Mouse (Mus musculus) stomach, embryonic 14.5 days (tissue): Measurements from ENCODE around the gene Braf. TPM values are rescaled to one million over a fixed set of nuclear protein-coding genes. Genes with fewer than 3 reads are reported as not detected.

Source experiments
- ATAC-seq: fragments of 200-750 bp; cut with Nextera tagmentation; 2 replicates; pipeline ENCODE4 v1.8.0; 2017; ENCODE audit warnings: low read depth, moderate TSS enrichment; ENCODE audit not compliant: insufficient number of reproducible peaks, insufficient read depth, low FRiP score
- H3K27ac ChIP-seq: fragments of 300-500 bp; sonication (generic); 2 replicates; pipeline ENCODE4 v1.5.1; 2014; ENCODE audit warnings: mild to moderate bottlenecking, low read length, moderate library complexity, mixed read lengths
- H3K27me3 ChIP-seq: fragments of 300-500 bp; sonication (generic); 2 replicates; pipeline ENCODE4 v1.6.1; 2014; ENCODE audit warnings: low read length, control low read depth, mixed read lengths; ENCODE audit not compliant: control insufficient read depth, insufficient read depth
- H3K36me3 ChIP-seq: fragments of 300-500 bp; sonication (generic); 2 replicates; pipeline ENCODE4 v1.6.1; 2014; ENCODE audit warnings: mild to moderate bottlenecking, control low read depth, low read length, moderate library complexity, mixed read lengths; ENCODE audit not compliant: control insufficient read depth, insufficient read depth
- H3K4me1 ChIP-seq: fragments of 300-500 bp; sonication (generic); 2 replicates; pipeline ENCODE4 v1.6.1; 2014; ENCODE audit warnings: low read length, control low read depth, mixed read lengths; ENCODE audit not compliant: control insufficient read depth, insufficient read depth
- H3K4me2 ChIP-seq: fragments of 300-500 bp; sonication (generic); replicated peaks from 2 replicates; pipeline ENCODE4 v1.6.1; 2014; ENCODE audit warnings: low read depth, low read length, control low read depth
- H3K4me3 ChIP-seq: fragments of 300-500 bp; sonication (generic); 2 replicates; pipeline ENCODE4 v1.5.1; 2014; ENCODE audit warnings: low read depth, low read length, control low read depth
- H3K9ac ChIP-seq: fragments of 300-500 bp; sonication (generic); replicated peaks from 2 replicates; pipeline ENCODE4 v1.6.1; 2014; ENCODE audit warnings: low read depth, mild to moderate bottlenecking, control low read depth, low read length, moderate library complexity, mixed read lengths
- H3K9me3 ChIP-seq: fragments of 300-500 bp; sonication (generic); 2 replicates; pipeline ENCODE4 v1.6.1; 2016; ENCODE audit warnings: low read depth, low read length, control low read depth; ENCODE audit not compliant: control insufficient read depth
- WGBS: fragments of 180-500 bp; shearing (Covaris S2); extraction: QIAGEN DNeasy Blood & Tissue Kit; methylation state at CpG from one replicate; pipeline ENCODE4 v1.1.7; 2014; 5-methylcytosine and 5-hydroxymethylcytosine counted together
- polyA plus RNA-seq: library from polyadenylated mRNA; unstranded; fragments of >200 nt; fragmentation: Nextera tagmentation; extraction: Ambion mirVana; gene quantifications from 2 replicates; pipeline ENCODE4 v1.2.1, GENCODE M21; 2014

Braf gene
- polyA plus RNA-seq, 1 experiment from 2014 or later = 19.8 TPM

DNA sequence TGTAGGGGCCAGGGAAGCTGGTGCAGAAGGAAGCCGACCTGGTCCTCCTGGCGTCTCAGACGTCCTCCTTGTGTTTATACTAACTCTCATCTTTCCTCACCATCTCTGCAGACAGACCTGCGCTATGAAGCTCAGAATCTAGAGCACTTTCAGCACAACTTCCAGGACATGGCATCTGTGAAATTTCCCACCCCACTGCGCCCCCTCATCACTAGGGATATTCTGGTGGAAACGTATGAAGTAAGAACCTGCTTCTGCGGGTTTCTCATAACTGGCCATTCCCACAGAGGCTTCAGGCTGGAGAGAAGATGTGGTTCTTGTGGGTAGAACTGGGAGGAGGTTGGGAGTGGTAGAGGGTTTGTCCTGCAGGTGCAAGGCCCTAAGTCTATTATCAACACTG, 145.7 kb downstream of the Braf start:
- no peak for ATAC-seq
- no peak overlapping the region for H3K4me3 ChIP-seq
- H3K9ac ChIP-seq = no peak overlapping the region
- H3K27ac ChIP-seq = no peak overlapping the region
- H3K4me2 ChIP-seq = no peak overlapping the region
- peaks cover 27% of the 10 kb centered on the region; the same call in 1 of the 2 replicates for H3K36me3 ChIP-seq
- no peaks in the 10 kb centered on the region for H3K27me3 ChIP-seq
- WGBS = 83% methylated on average over 7 of the region's 7 CpGs
- H3K4me1 ChIP-seq = peaks cover 5% of the 10 kb centered on the region
- no peaks in the 10 kb centered on the region for H3K9me3 ChIP-seq

DNA sequence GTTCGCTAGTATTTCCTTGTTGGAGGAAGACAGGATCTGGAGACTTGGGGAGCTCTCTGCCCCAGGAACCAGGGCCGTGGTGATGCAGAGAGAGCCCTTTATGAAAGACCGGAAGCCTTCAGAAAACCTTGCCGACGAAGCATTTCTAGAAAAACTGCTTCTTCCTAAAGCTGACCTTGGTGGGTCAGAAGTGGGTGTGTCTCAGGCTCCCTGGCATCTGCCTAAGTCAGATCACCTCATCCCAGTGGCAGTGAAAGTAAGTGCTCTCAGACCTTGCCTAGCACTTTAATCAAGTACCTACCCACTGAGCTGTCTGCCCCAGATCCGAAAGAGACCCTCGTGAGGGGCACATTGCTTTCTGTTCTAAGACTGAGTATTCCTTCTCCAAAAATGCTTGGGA, 150.3 kb downstream of the Braf start:
- Histone ChIP-seq H3K36me3 (peaks cover 12% of the 10 kb centered on the region; the same call in 1 of the 2 replicates), H3K4me1 (peaks cover 8% of the 10 kb centered on the region), H3K9me3 (no peaks in the 10 kb centered on the region), H3K9ac (no peak overlapping the region), H3K27me3 (no peaks in the 10 kb centered on the region), H3K4me2 (peak overlapping the region; percentile 88), H3K27ac (no peak overlapping the region), H3K4me3 (peak overlapping the region; percentile 87; the same call in 1 of the 2 replicates)
- no peak for ATAC-seq
- WGBS = 71% methylated on average over 7 of the region's 7 CpGs

DNA sequence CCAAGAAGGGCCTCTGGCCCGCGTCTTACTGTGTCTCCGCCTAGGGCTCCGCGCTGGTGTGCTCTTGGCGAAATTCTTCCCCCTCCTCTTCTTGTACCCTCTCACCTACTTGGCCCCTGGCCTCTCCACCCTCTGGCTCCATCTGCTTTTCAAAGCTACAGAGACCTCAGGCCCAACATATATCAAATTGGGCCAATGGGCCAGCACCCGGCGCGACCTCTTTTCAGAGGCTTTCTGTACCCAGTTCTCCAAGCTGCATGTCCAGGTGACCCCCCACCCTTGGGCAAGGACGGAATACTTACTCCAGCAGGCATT, 150.8 kb downstream of the Braf start:
- no peak overlapping the region for H3K27ac ChIP-seq
- peaks cover 12% of the 10 kb centered on the region; the same call in 1 of the 2 replicates for H3K36me3 ChIP-seq
- no peaks in the 10 kb centered on the region for H3K9me3 ChIP-seq
- no peak for ATAC-seq
- H3K4me1 ChIP-seq = peaks cover 8% of the 10 kb centered on the region
- H3K27me3 ChIP-seq = no peaks in the 10 kb centered on the region
- H3K9ac ChIP-seq = peak overlapping the region; percentile 76
- H3K4me3 ChIP-seq = peak overlapping the region; percentile 87
- WGBS = 26% methylated on average over 10 of the region's 10 CpGs
- peak overlapping the region; percentile 88 for H3K4me2 ChIP-seq

DNA sequence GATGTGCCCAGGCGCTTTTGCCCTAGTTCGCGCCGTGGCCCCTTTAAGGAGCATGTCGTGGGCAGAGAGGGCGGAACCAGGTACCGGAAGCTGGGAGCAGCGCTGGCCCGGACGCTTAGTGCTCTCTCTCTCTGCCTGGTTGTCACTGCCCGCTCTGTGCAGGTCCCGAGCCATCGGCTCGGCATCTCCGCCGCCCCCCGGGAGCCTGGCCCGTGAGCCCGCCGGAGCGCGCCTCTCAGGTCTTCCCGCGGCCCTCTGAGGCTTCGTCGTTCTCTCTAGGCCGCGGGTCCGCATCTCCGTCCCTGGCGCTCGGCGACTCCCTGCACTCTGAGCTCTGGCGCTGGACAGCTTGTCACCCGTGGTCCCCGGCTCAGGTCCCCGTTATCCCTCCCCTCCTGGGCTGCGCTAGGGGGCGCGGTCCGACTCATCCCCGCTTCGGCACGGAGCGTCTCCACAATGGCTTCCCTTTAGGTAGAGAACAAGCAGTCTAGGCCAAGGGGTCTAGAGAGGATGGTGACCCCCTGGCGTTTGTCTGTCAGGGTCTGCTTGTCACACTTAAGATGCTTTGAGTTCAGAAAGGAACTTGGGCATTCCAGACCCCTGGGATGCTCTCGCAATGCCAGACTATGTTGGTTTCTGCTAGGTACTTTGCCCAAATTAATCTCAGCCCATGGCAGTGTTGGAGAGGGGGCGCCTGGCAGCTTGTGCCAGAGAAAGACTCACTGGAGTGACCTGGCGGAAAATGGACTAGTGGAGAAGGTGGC, 151.3 kb downstream of the Braf start, which contains the start of gene Adck2:
Adck2 (plus strand) TSS at position 83 of the 764 bp plus-strand sequence.
- Histone ChIP-seq H3K27ac (peak within 1 kb of the TSS; percentile 89), H3K9me3 (no peaks in the 10 kb centered on the region), H3K4me3 (peak within 1 kb of the TSS; percentile 87), H3K27me3 (no peaks in the 10 kb centered on the region), H3K4me2 (peak within 1 kb of the TSS; percentile 88), H3K9ac (peak within 1 kb of the TSS; percentile 76), H3K4me1 (peaks cover 8% of the 10 kb centered on the region), H3K36me3 (peaks cover 12% of the 10 kb centered on the region; the same call in 1 of the 2 replicates)
- under 1% methylated on average over 47 of the region's 49 CpGs for WGBS
- peak; percentile 94 for ATAC-seq

DNA sequence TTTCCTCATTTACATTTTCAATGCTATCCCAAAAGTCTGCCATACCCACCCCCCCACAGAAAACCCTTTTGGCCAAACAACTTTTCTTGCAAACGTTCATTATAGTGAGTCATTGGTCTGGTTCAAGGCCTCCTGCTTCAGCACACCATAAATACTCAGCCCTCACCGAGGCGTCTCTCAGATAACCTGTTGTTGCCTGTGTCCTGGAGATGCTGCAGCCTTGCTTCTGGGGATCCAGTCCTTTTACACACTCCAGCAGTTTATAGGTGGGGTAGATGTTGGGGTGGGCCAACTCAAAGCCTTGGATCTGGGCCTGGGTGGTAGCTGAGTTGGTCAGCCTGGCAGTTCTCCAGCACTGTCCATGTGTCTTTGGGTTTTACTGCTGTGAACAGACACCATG, 154.8 kb downstream of the Braf start:
- Histone ChIP-seq H3K4me3 (no peak overlapping the region), H3K9ac (no peak overlapping the region), H3K9me3 (no peaks in the 10 kb centered on the region), H3K4me1 (peaks cover 8% of the 10 kb centered on the region), H3K27ac (no peak overlapping the region), H3K36me3 (no peaks in the 10 kb centered on the region), H3K27me3 (no peaks in the 10 kb centered on the region), H3K4me2 (no peak overlapping the region)
- WGBS = 56% methylated on average over 3 of the region's 3 CpGs
- ATAC-seq = no peak

DNA sequence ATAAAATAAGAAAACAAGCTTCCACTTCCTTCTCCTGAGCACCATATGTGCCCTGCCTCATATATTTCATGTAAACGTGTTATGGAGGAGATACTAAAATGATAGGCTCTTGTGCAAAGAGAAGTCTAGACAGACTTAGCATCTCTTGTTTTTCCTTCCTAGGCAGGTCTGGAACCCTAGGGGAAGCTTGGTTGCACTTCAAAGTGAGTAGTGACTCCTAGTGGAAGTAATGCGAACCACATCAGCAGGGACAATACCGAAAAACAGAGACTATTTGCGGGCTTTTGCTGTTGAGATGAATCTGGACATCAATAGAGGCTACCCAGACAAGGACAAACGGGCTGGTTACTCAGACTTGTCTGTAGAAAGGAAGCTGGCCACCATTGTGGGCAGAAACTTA, 157.7 kb downstream of the Braf start:
- ATAC-seq = no peak
- 19% methylated on average over 5 of the region's 5 CpGs for WGBS
- H3K4me2 ChIP-seq = no peak overlapping the region

DNA sequence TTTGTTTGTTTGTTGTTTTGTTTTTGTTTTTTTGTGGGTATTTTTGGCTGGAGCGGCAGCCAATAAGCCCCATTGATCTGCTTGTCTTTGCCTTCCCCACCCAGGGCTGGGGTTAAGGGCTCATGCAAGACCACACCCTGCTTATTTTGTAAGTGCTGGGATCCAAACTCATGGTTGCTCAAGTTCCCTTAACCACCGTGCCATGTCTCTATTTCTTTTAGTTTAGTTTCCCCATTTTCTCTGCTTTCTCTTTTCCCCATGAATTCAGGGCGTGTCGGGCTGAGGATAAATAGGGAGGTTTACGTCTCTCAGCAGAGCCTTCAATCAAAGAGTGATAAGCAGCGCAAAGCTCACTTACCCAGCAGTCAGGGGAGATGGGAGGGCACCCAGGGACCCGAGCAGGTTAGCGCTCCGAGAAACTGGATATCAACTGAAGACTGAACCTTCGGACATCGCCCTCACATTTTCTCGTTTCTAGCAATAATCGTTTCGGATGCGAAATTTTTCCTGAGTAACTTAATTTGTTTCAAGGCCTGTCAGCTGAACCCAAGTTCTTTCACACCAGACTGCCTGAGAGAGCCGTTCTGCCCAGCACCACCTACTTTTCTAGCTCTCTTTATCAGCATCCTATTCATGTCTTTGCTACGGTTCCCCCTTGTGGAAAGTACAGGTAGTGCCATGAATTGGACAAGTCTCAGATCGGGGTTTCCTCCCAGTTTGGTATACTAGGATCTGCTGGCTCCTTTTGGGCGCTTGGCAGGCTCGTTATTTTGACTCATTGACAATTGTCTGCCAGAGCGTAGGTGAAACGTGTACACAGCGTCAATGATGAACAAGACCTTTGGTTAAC, 162.9 kb downstream of the Braf start:
- Histone ChIP-seq H3K36me3 (no peaks in the 10 kb centered on the region), H3K27ac (no peak overlapping the region), H3K9ac (no peak overlapping the region), H3K9me3 (no peaks in the 10 kb centered on the region), H3K4me1 (peaks cover 12% of the 10 kb centered on the region), H3K27me3 (no peaks in the 10 kb centered on the region), H3K4me2 (peak overlapping the region; percentile 26), H3K4me3 (no peak overlapping the region; the same call in 1 of the 2 replicates)
- ATAC-seq = 0 out of 2 replicates have a peak, but pooled peaks have one; percentile 47
- WGBS = 15% methylated on average over 23 of the region's 23 CpGs

More for the DNA sequence above, 157.7 kb downstream of the Braf start:
- H3K4me1 ChIP-seq = no peaks in the 10 kb centered on the region
- no peaks in the 10 kb centered on the region for H3K9me3 ChIP-seq
- no peaks in the 10 kb centered on the region for H3K36me3 ChIP-seq
- no peaks in the 10 kb centered on the region for H3K27me3 ChIP-seq
- no peak overlapping the region for H3K27ac ChIP-seq
- H3K4me3 ChIP-seq = no peak overlapping the region
- no peak overlapping the region for H3K9ac ChIP-seq

DNA sequence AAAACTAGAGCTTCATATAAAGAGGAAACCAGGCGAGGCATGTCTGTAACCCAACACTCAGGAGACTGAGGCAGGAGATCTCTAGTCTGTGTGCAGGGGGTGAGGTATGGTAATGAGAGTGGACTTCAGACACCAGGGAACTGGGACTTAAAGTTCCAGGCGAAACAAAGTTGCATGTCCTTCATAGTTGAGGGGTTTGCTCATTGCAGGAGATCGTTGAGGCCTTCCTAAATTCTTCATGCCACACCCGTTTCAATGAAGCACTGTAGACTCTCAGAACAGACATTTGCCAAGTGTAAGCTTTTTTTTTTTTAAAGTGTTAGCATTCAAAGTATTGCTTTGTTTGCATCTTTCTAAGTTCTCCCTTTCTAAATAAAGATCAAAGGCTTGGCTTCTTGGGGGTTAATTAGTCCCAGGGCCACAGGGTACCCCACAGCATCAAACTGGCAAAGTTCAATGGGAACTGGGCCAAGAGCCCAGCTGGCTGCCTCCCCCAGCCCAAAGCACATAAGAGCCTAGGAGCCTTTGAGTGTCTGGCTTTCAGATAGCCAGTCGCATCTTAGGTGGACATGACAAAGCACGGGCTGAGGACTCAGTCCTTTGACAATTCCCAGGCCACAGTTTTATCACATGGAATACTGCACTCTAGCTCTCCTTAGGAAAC, 165.9 kb downstream of the Braf start:
- WGBS = 49% methylated on average over 6 of the region's 6 CpGs
- H3K4me1 ChIP-seq = peaks cover 31% of the 10 kb centered on the region
- H3K9ac ChIP-seq = no peak overlapping the region
- no peaks in the 10 kb centered on the region for H3K9me3 ChIP-seq
- no peak overlapping the region for H3K4me3 ChIP-seq
- H3K4me2 ChIP-seq = no peak overlapping the region
- ATAC-seq = no peak
- H3K36me3 ChIP-seq = no peaks in the 10 kb centered on the region
- H3K27me3 ChIP-seq = no peaks in the 10 kb centered on the region
- H3K27ac ChIP-seq = no peak overlapping the region
